Mouse (Mus musculus): Measurements from ENCODE around the gene Dlgap4. TPM values are rescaled to one million over a fixed set of nuclear protein-coding genes. Genes with fewer than 3 reads are reported as not detected.

Dlgap4 gene
- polyA plus RNA-seq, 1 experiment from 2014 or later = 78.6 TPM

GRCm38 (mm10) chr2:156584154-156584796, 29.2 kb upstream of the Dlgap4 start:
- Histone ChIP-seq H3K36me3 (ENCODE audit: control insufficient read depth, insufficient read depth, low read length) (no peaks in the 10 kb centered on the region), H3K4me2 (replicated peaks; ENCODE audit: low read depth, low read length) (no peak overlapping the region), H3K4me3 (ENCODE audit: low read length) (no peak overlapping the region), H3K4me1 (ENCODE audit: control insufficient read depth, insufficient read depth, low read length) (no peaks in the 10 kb centered on the region), H3K9me3 (ENCODE audit: control insufficient read depth, low read length) (no peaks in the 10 kb centered on the region), H3K9ac (ENCODE audit: low read depth, low read length) (no peak overlapping the region), H3K27me3 (ENCODE audit: control insufficient read depth, insufficient read depth, low read length) (no peaks in the 10 kb centered on the region), H3K27ac (ENCODE audit: low read depth, low read length) (no peak overlapping the region)
- WGBS = 67% methylated on average over 11 of the region's 11 CpGs
- ATAC-seq (ENCODE audit: low FRiP score, low TSS enrichment) = no peak

GRCm38 (mm10) chr2:156584797-156585471, 28.6 kb upstream of the Dlgap4 start:
- H3K9me3 ChIP-seq (ENCODE audit: control insufficient read depth, low read length) = no peaks in the 10 kb centered on the region
- H3K4me2 ChIP-seq (replicated peaks; ENCODE audit: low read depth, low read length) = no peak overlapping the region
- H3K27me3 ChIP-seq (ENCODE audit: control insufficient read depth, insufficient read depth, low read length) = no peaks in the 10 kb centered on the region
- no peaks in the 10 kb centered on the region for H3K4me1 ChIP-seq (ENCODE audit: control insufficient read depth, insufficient read depth, low read length)
- H3K4me3 ChIP-seq (ENCODE audit: low read length) = no peak overlapping the region
- no peak overlapping the region for H3K27ac ChIP-seq (ENCODE audit: low read depth, low read length)
- H3K9ac ChIP-seq (ENCODE audit: low read depth, low read length) = no peak overlapping the region
- 51% methylated on average over 14 of the region's 14 CpGs for WGBS
- ATAC-seq (ENCODE audit: low FRiP score, low TSS enrichment) = no peak
- H3K36me3 ChIP-seq (ENCODE audit: control insufficient read depth, insufficient read depth, low read length) = no peaks in the 10 kb centered on the region

- H3K36me3 ChIP-seq (ENCODE audit: control insufficient read depth, insufficient read depth, low read length) = no peaks in the 10 kb centered on the region
- H3K9ac ChIP-seq (ENCODE audit: low read depth, low read length) = no peak overlapping the region
- ATAC-seq (ENCODE audit: low FRiP score, low TSS enrichment) = no peak
- H3K4me3 ChIP-seq (ENCODE audit: low read length) = no peak overlapping the region
- 84% methylated on average over 9 of the region's 9 CpGs for WGBS
- H3K27me3 ChIP-seq (ENCODE audit: control insufficient read depth, insufficient read depth, low read length) = no peaks in the 10 kb centered on the region
- no peaks in the 10 kb centered on the region for H3K4me1 ChIP-seq (ENCODE audit: control insufficient read depth, insufficient read depth, low read length)
- H3K27ac ChIP-seq (ENCODE audit: low read depth, low read length) = no peak overlapping the region
- H3K9me3 ChIP-seq (ENCODE audit: control insufficient read depth, low read length) = no peaks in the 10 kb centered on the region
- H3K4me2 ChIP-seq (replicated peaks; ENCODE audit: low read depth, low read length) = no peak overlapping the region
Measured at GRCm38 (mm10) chr2:156589481-156589880, 24.0 kb upstream of the Dlgap4 start.

- no peaks in the 10 kb centered on the region for H3K27me3 ChIP-seq (ENCODE audit: control insufficient read depth, insufficient read depth, low read length)
- H3K9me3 ChIP-seq (ENCODE audit: control insufficient read depth, low read length) = no peaks in the 10 kb centered on the region
- H3K36me3 ChIP-seq (ENCODE audit: control insufficient read depth, insufficient read depth, low read length) = no peaks in the 10 kb centered on the region
- WGBS = 79% methylated on average over 15 of the region's 15 CpGs
- no peaks in the 10 kb centered on the region for H3K4me1 ChIP-seq (ENCODE audit: control insufficient read depth, insufficient read depth, low read length)
- no peak for ATAC-seq (ENCODE audit: low FRiP score, low TSS enrichment)
- no peak overlapping the region for H3K4me3 ChIP-seq (ENCODE audit: low read length)
- no peak overlapping the region for H3K27ac ChIP-seq (ENCODE audit: low read depth, low read length)
- no peak overlapping the region for H3K9ac ChIP-seq (ENCODE audit: low read depth, low read length)
- no peak overlapping the region for H3K4me2 ChIP-seq (replicated peaks; ENCODE audit: low read depth, low read length)
Measured at GRCm38 (mm10) chr2:156594987-156595490, 18.5 kb upstream of the Dlgap4 start.

- 79% methylated on average over 7 of the region's 7 CpGs for WGBS
- no peaks in the 10 kb centered on the region for H3K4me1 ChIP-seq (ENCODE audit: control insufficient read depth, insufficient read depth, low read length)
- H3K9me3 ChIP-seq (ENCODE audit: control insufficient read depth, low read length) = no peaks in the 10 kb centered on the region
- no peak overlapping the region for H3K4me2 ChIP-seq (replicated peaks; ENCODE audit: low read depth, low read length)
- no peak overlapping the region for H3K27ac ChIP-seq (ENCODE audit: low read depth, low read length)
- no peaks in the 10 kb centered on the region for H3K36me3 ChIP-seq (ENCODE audit: control insufficient read depth, insufficient read depth, low read length)
- H3K9ac ChIP-seq (ENCODE audit: low read depth, low read length) = no peak overlapping the region
- no peaks in the 10 kb centered on the region for H3K27me3 ChIP-seq (ENCODE audit: control insufficient read depth, insufficient read depth, low read length)
- ATAC-seq (ENCODE audit: low FRiP score, low TSS enrichment) = no peak
- no peak overlapping the region for H3K4me3 ChIP-seq (ENCODE audit: low read length)
Measured at GRCm38 (mm10) chr2:156602581-156602980, 10.9 kb upstream of the Dlgap4 start.

- Histone ChIP-seq H3K4me3 (ENCODE audit: low read length) (no peak overlapping the region), H3K27me3 (ENCODE audit: control insufficient read depth, insufficient read depth, low read length) (no peaks in the 10 kb centered on the region), H3K4me2 (replicated peaks; ENCODE audit: low read depth, low read length) (no peak overlapping the region), H3K27ac (ENCODE audit: low read depth, low read length) (no peak overlapping the region), H3K9me3 (ENCODE audit: control insufficient read depth, low read length) (no peaks in the 10 kb centered on the region), H3K9ac (ENCODE audit: low read depth, low read length) (no peak overlapping the region), H3K36me3 (ENCODE audit: control insufficient read depth, insufficient read depth, low read length) (no peaks in the 10 kb centered on the region), H3K4me1 (ENCODE audit: control insufficient read depth, insufficient read depth, low read length) (no peaks in the 10 kb centered on the region)
- WGBS = 84% methylated on average over 9 of the region's 9 CpGs
- no peak for ATAC-seq (ENCODE audit: low FRiP score, low TSS enrichment)
Measured at GRCm38 (mm10) chr2:156603671-156604070, 9.8 kb upstream of the Dlgap4 start.

- 0 out of 2 replicates have a peak, but pooled peaks cover 4% of the 10 kb centered on the region for H3K27me3 ChIP-seq (ENCODE audit: control insufficient read depth, insufficient read depth, low read length)
- H3K9me3 ChIP-seq (ENCODE audit: control insufficient read depth, low read length) = no peaks in the 10 kb centered on the region
- WGBS = 71% methylated on average over 3 of the region's 3 CpGs
- H3K9ac ChIP-seq (ENCODE audit: low read depth, low read length) = no peak overlapping the region
- H3K4me2 ChIP-seq (replicated peaks; ENCODE audit: low read depth, low read length) = no peak overlapping the region
- no peak overlapping the region for H3K4me3 ChIP-seq (ENCODE audit: low read length)
- H3K4me1 ChIP-seq (ENCODE audit: control insufficient read depth, insufficient read depth, low read length) = no peaks in the 10 kb centered on the region
- H3K27ac ChIP-seq (ENCODE audit: low read depth, low read length) = no peak overlapping the region
- ATAC-seq (ENCODE audit: low FRiP score, low TSS enrichment) = no peak
- H3K36me3 ChIP-seq (ENCODE audit: control insufficient read depth, insufficient read depth, low read length) = no peaks in the 10 kb centered on the region
Measured at GRCm38 (mm10) chr2:156605144-156605543, 8.4 kb upstream of the Dlgap4 start.

- Histone ChIP-seq H3K4me2 (replicated peaks; ENCODE audit: low read depth, low read length) (no peak overlapping the region), H3K36me3 (ENCODE audit: control insufficient read depth, insufficient read depth, low read length) (no peaks in the 10 kb centered on the region), H3K4me1 (ENCODE audit: control insufficient read depth, insufficient read depth, low read length) (no peaks in the 10 kb centered on the region), H3K4me3 (ENCODE audit: low read length) (no peak overlapping the region), H3K9me3 (ENCODE audit: control insufficient read depth, low read length) (no peaks in the 10 kb centered on the region), H3K27me3 (ENCODE audit: control insufficient read depth, insufficient read depth, low read length) (0 out of 2 replicates have a peak, but pooled peaks cover 12% of the 10 kb centered on the region), H3K9ac (ENCODE audit: low read depth, low read length) (no peak overlapping the region), H3K27ac (ENCODE audit: low read depth, low read length) (no peak overlapping the region)
- WGBS = 76% methylated on average over 5 of the region's 5 CpGs
- ATAC-seq (ENCODE audit: low FRiP score, low TSS enrichment) = no peak
Measured at GRCm38 (mm10) chr2:156605971-156606370, 7.5 kb upstream of the Dlgap4 start.

GRCm38 (mm10) chr2:156613081-156613540, 394 bp upstream of the Dlgap4 start:
- no peaks in the 10 kb centered on the region for H3K9me3 ChIP-seq (ENCODE audit: control insufficient read depth, low read length)
- peak; percentile 51 for ATAC-seq (ENCODE audit: low FRiP score, low TSS enrichment)
- H3K4me3 ChIP-seq (ENCODE audit: low read length) = peak overlapping the region; percentile 66
- H3K27me3 ChIP-seq (ENCODE audit: control insufficient read depth, insufficient read depth, low read length) = peaks cover 67% of the 10 kb centered on the region
- under 1% methylated on average over 41 of the region's 41 CpGs for WGBS
- peak overlapping the region; percentile 97 for H3K4me2 ChIP-seq (replicated peaks; ENCODE audit: low read depth, low read length)
- H3K27ac ChIP-seq (ENCODE audit: low read depth, low read length) = no peak overlapping the region
- H3K4me1 ChIP-seq (ENCODE audit: control insufficient read depth, insufficient read depth, low read length) = peaks cover 10% of the 10 kb centered on the region; the same call in 1 of the 2 replicates
- H3K9ac ChIP-seq (ENCODE audit: low read depth, low read length) = peak overlapping the region; percentile 51; the same call in 1 of the 2 replicates
- no peaks in the 10 kb centered on the region for H3K36me3 ChIP-seq (ENCODE audit: control insufficient read depth, insufficient read depth, low read length)
